Mouse (Mus musculus): ENCODE results near the gene Cpxm2. TPM values are rescaled to one million over a fixed set of nuclear protein-coding genes. Genes with fewer than 3 reads are reported as not detected.

Gene Cpxm2
- polyA plus RNA-seq, 2 experiments: 0.04 TPM; not detected in 1

DNA sequence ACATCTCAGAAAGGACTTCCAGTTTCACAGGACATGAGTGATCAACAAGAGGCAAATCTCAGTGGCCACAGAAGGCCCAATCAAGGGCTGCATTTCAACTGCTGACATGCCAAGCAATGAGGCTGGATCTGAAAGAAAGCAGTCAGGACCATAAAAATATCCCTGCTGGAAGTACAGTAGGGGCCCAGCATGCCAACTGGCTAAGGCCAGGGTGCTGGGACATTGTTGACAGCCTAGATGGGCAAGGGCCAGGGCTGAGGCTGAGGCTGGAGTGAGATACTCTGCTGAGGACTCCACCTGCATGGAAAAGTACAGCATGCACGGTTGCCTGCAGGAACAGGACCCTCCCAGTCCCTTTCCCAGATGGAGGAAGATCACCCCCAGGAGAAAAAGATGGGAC is 42.0 kb upstream of the Cpxm2 start:
- Histone ChIP-seq H3K36me3 (replicated peaks; ENCODE audit: control insufficient read depth, insufficient read depth, low read depth) (no peaks in the 10 kb centered on the region), H3K9me3 (ENCODE audit: control insufficient read depth, low read length) (no peaks in the 10 kb centered on the region), H3K27ac (no peak overlapping the region), H3K27me3 (ENCODE audit: control insufficient read depth, insufficient read depth, low read length) (no peaks in the 10 kb centered on the region), H3K4me3 (ENCODE audit: insufficient read depth in 1 of 2, low read depth in 2 of 2, low read length in 2 of 2) (no peak overlapping the region), H3K4me2 (ENCODE audit: low read depth) (no peak overlapping the region), H3K4me1 (replicated peaks; ENCODE audit: control insufficient read depth in 2 of 2, insufficient read depth in 2 of 2, low read length in 1 of 2) (no peaks in the 10 kb centered on the region), H3K9ac (replicated peaks) (no peak overlapping the region)
- ATAC-seq (ENCODE audit: insufficient read depth) (no peak), DNase-seq (ENCODE audit: low read depth in 3 of 3, low spot score in 3 of 3) (no peak)
- TF ChIP-seq CTCF (IDR thresholded peaks at IDR 0.05; ENCODE audit: low read depth) (no peak), EP300 (IDR thresholded peaks at IDR 0.05; ENCODE audit: low read depth) (no peak)
- WGBS (ENCODE audit: insufficient replicate concordance): 45% methylated on average over 1 of the region's 1 CpGs

DNA sequence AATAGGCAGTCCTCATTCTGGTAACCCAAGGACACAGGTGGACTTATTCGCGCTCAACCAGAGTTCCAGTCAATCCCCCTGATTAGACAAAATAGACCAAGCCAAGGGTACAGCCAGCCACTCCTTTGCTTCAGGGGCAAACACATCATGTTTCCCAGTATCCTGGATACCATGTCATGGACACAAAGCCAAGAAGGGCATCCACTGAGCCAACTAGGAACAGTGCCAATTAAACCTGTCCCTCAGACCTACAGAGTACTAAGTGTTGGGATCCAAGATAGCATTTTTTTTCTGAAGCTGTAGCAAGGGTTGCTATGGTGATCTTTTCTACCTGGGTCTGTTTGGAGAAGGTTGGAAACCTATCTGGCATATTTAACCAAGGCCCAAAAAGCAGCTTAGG is 39.1 kb upstream of the Cpxm2 start:
- Histone ChIP-seq H3K27ac (no peak overlapping the region), H3K4me1 (replicated peaks; ENCODE audit: control insufficient read depth in 2 of 2, insufficient read depth in 2 of 2, low read length in 1 of 2) (no peaks in the 10 kb centered on the region), H3K9ac (replicated peaks) (no peak overlapping the region), H3K4me3 (ENCODE audit: insufficient read depth in 1 of 2, low read depth in 2 of 2, low read length in 2 of 2) (no peak overlapping the region), H3K4me2 (ENCODE audit: low read depth) (no peak overlapping the region), H3K36me3 (replicated peaks; ENCODE audit: control insufficient read depth, insufficient read depth, low read depth) (no peaks in the 10 kb centered on the region), H3K9me3 (ENCODE audit: control insufficient read depth, low read length) (no peaks in the 10 kb centered on the region), H3K27me3 (ENCODE audit: control insufficient read depth, insufficient read depth, low read length) (no peaks in the 10 kb centered on the region)
- no peak for TF ChIP-seq CTCF (IDR thresholded peaks at IDR 0.05; ENCODE audit: low read depth)
- TF ChIP-seq EP300 (IDR thresholded peaks at IDR 0.05; ENCODE audit: low read depth): no peak
- ATAC-seq (ENCODE audit: insufficient read depth) (no peak), DNase-seq (ENCODE audit: low read depth in 3 of 3, low spot score in 3 of 3) (no peak)
- 70% methylated on average over 2 of the region's 2 CpGs for WGBS (ENCODE audit: insufficient replicate concordance)

DNA sequence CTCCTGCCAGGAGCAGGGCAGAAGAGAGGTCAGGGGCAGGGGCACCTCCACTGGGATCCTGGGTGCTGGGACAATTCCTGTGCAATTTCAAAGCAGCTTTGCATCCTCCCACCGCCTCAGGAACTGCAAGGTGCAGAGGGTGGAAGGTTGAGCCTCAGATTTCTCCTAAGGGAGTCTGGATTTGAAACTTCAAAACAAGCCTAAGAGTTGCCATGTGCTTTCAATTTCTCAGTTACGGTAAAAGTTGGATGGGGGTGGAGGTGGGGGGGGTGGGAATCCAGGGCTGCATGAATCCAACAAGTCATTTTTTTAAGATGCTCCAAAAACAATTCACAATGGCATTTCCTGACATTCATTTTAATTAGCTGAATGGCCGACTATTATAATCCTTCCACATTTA is 32.9 kb upstream of the Cpxm2 start:
- H3K27me3 ChIP-seq (ENCODE audit: control insufficient read depth, insufficient read depth, low read length): no peaks in the 10 kb centered on the region
- ATAC-seq (ENCODE audit: insufficient read depth): no peak
- DNase-seq (ENCODE audit: low read depth in 3 of 3, low spot score in 3 of 3): no peak
- H3K4me1 ChIP-seq (replicated peaks; ENCODE audit: control insufficient read depth in 2 of 2, insufficient read depth in 2 of 2, low read length in 1 of 2): no peaks in the 10 kb centered on the region
- 46% methylated on average over 3 of the region's 3 CpGs for WGBS (ENCODE audit: insufficient replicate concordance)
- no peak overlapping the region for H3K27ac ChIP-seq
- H3K9me3 ChIP-seq (ENCODE audit: control insufficient read depth, low read length): no peaks in the 10 kb centered on the region
- H3K36me3 ChIP-seq (replicated peaks; ENCODE audit: control insufficient read depth, insufficient read depth, low read depth): no peaks in the 10 kb centered on the region
- no peak overlapping the region for H3K9ac ChIP-seq (replicated peaks)
- no peak for TF ChIP-seq CTCF (IDR thresholded peaks at IDR 0.05; ENCODE audit: low read depth)
- no peak for TF ChIP-seq EP300 (IDR thresholded peaks at IDR 0.05; ENCODE audit: low read depth)
- no peak overlapping the region for H3K4me2 ChIP-seq (ENCODE audit: low read depth)
- H3K4me3 ChIP-seq (ENCODE audit: insufficient read depth in 1 of 2, low read depth in 2 of 2, low read length in 2 of 2): no peak overlapping the region

DNA sequence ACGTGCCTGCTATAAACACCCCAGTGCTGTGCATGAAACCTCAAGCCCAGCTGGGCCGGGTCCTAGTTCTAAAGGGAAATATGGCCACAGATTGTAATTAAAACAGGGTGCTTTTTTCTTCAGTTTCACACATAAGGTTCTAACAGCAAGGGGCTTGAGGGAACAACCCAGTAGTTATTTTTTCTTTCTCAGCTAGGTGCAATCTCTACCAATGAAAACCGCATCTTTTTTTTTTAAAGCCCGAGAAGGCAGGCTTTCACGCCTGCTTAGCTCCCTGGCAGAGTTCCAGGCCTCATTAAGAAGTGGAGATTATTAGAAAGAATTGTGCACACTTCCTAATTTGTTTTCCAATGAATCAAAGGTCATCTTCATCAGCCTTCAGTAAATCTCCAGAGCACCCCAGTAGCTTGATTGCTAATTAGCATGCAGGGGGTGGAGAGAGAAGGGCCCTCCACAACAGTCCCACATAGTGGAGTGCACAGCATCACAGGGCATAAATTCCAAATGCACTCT is 29.4 kb upstream of the Cpxm2 start:
- Histone ChIP-seq H3K27ac (no peak overlapping the region), H3K36me3 (replicated peaks; ENCODE audit: control insufficient read depth, insufficient read depth, low read depth) (no peaks in the 10 kb centered on the region), H3K27me3 (ENCODE audit: control insufficient read depth, insufficient read depth, low read length) (no peaks in the 10 kb centered on the region), H3K4me1 (replicated peaks; ENCODE audit: control insufficient read depth in 2 of 2, insufficient read depth in 2 of 2, low read length in 1 of 2) (no peaks in the 10 kb centered on the region), H3K9me3 (ENCODE audit: control insufficient read depth, low read length) (no peaks in the 10 kb centered on the region), H3K9ac (replicated peaks) (no peak overlapping the region), H3K4me2 (ENCODE audit: low read depth) (no peak overlapping the region), H3K4me3 (ENCODE audit: insufficient read depth in 1 of 2, low read depth in 2 of 2, low read length in 2 of 2) (no peak overlapping the region)
- ATAC-seq (ENCODE audit: insufficient read depth) (no peak), DNase-seq (ENCODE audit: low read depth in 3 of 3, low spot score in 3 of 3) (no peak)
- TF ChIP-seq CTCF (IDR thresholded peaks at IDR 0.05; ENCODE audit: low read depth) (no peak), EP300 (IDR thresholded peaks at IDR 0.05; ENCODE audit: low read depth) (no peak)
- WGBS (ENCODE audit: insufficient replicate concordance): 60% methylated on average over 5 of the region's 5 CpGs

DNA sequence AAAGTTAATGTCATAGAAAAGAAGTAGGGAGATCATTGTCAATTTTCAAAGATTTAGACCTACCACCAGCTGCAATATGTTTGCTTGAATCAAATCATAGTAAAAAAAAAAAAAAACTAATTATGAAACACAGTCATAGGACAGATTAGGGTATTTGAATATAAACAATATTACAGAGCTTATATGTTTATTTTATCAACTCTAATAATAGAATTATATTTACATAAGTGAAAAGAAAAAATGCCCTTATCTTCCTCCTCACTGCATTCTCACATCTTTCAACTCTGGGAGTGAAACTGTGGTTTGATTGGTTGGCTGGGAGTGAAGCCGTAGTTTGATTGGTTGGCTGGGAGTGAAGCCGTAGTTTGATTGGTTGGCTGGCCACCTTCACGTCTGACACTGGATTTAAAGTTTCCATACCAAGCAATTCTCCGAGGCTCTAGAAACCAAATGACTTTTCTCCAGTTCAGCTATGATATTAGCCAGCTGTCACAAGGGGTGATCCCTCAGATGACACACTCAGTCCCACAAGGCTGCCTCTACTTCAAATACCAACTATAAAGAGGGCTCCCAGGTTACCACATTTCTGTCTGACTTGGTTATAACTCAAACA is 27.2 kb upstream of the Cpxm2 start:
- TF ChIP-seq EP300 (IDR thresholded peaks at IDR 0.05; ENCODE audit: low read depth) (no peak), CTCF (IDR thresholded peaks at IDR 0.05; ENCODE audit: low read depth) (no peak)
- H3K4me1 ChIP-seq (replicated peaks; ENCODE audit: control insufficient read depth in 2 of 2, insufficient read depth in 2 of 2, low read length in 1 of 2): no peaks in the 10 kb centered on the region
- H3K9me3 ChIP-seq (ENCODE audit: control insufficient read depth, low read length): no peaks in the 10 kb centered on the region
- ATAC-seq (ENCODE audit: insufficient read depth): no peak
- H3K4me2 ChIP-seq (ENCODE audit: low read depth): no peak overlapping the region
- H3K4me3 ChIP-seq (ENCODE audit: insufficient read depth in 1 of 2, low read depth in 2 of 2, low read length in 2 of 2): no peak overlapping the region
- 66% methylated on average over 4 of the region's 4 CpGs for WGBS (ENCODE audit: insufficient replicate concordance)
- no peak overlapping the region for H3K9ac ChIP-seq (replicated peaks)
- no peak overlapping the region for H3K27ac ChIP-seq
- DNase-seq (ENCODE audit: low read depth in 3 of 3, low spot score in 3 of 3): no peak
- H3K27me3 ChIP-seq (ENCODE audit: control insufficient read depth, insufficient read depth, low read length): no peaks in the 10 kb centered on the region
- H3K36me3 ChIP-seq (replicated peaks; ENCODE audit: control insufficient read depth, insufficient read depth, low read depth): no peaks in the 10 kb centered on the region
